Mouse (Mus musculus) liver, embryonic 16.5 days (tissue): ENCODE results near the gene Bend4. TPM values are rescaled to one million over a fixed set of nuclear protein-coding genes. Genes with fewer than 3 reads are reported as not detected.

ENCODE experiments used
- ATAC-seq: fragments of 200-750 bp; cut with Nextera tagmentation; 2 replicates; pipeline ENCODE4 v1.8.0; 2017; ENCODE audit warnings: low read depth, mild to moderate bottlenecking, moderate number of reproducible peaks, moderate library complexity
- H3K27ac ChIP-seq: fragments of 300-500 bp; sonication (generic); 2 replicates; pipeline ENCODE4 v1.5.1; 2014; ENCODE audit warnings: mild to moderate bottlenecking, low read length
- H3K27me3 ChIP-seq: fragments of 300-500 bp; sonication (generic); 2 replicates; pipeline ENCODE4 v1.6.1; 2014; ENCODE audit warnings: low read depth, low read length, mixed read lengths; ENCODE audit not compliant: control insufficient read depth, insufficient read depth
- H3K36me3 ChIP-seq: fragments of 300-500 bp; sonication (generic); 2 replicates; pipeline ENCODE4 v1.6.1; 2014; ENCODE audit warnings: mild to moderate bottlenecking; ENCODE audit not compliant: control insufficient read depth, insufficient read depth
- H3K4me1 ChIP-seq: fragments of 300-500 bp; sonication (generic); 2 replicates; pipeline ENCODE4 v1.6.1; 2014; ENCODE audit warnings: low read depth, low read length, mixed read lengths; ENCODE audit not compliant: control insufficient read depth
- H3K4me2 ChIP-seq: fragments of 300-500 bp; sonication (generic); 2 replicates; pipeline ENCODE4 v1.6.1; 2014; ENCODE audit warnings: low read depth, low read length, mixed read lengths
- H3K4me3 ChIP-seq: fragments of 300-500 bp; sonication (generic); 2 replicates; pipeline ENCODE4 v1.5.1; 2014; ENCODE audit warnings: low read depth, mild to moderate bottlenecking, low read length
- H3K9ac ChIP-seq: fragments of 300-500 bp; sonication (generic); 2 replicates; pipeline ENCODE4 v1.6.1; 2014; ENCODE audit warnings: low read depth, low read length
- H3K9me3 ChIP-seq: fragments of 300-500 bp; sonication (generic); replicated peaks from 2 replicates; pipeline ENCODE4 v1.6.1; 2016; ENCODE audit warnings: low read length; ENCODE audit not compliant: control insufficient read depth
- WGBS: fragments of 180-500 bp; shearing (Covaris S2); extraction: QIAGEN DNeasy Blood & Tissue Kit; methylation state at CpG from one replicate; pipeline ENCODE4 v1.1.7; 2014; ENCODE audit not compliant: insufficient replicate concordance; 5-methylcytosine and 5-hydroxymethylcytosine counted together
- polyA plus RNA-seq: library from polyadenylated mRNA; unstranded; fragments of >200 nt; fragmentation: Nextera tagmentation; extraction: Ambion mirVana; gene quantifications from 2 replicates; pipeline ENCODE4 v1.2.1, GENCODE M21; 2015

Bend4 gene
- polyA plus RNA-seq, 1 experiment from 2014 or later: 0.38 TPM

GRCm38 (mm10) chr5:67362931-67363330, 65.2 kb downstream of the Bend4 start:
- no peak for ATAC-seq
- Histone ChIP-seq H3K36me3 (no peaks in the 10 kb centered on the region), H3K27ac (no peak overlapping the region), H3K9ac (no peak overlapping the region), H3K27me3 (no peaks in the 10 kb centered on the region), H3K4me3 (no peak overlapping the region), H3K9me3 (no peaks in the 10 kb centered on the region), H3K4me1 (no peaks in the 10 kb centered on the region), H3K4me2 (no peak overlapping the region)
- 30% methylated on average over 2 of the region's 2 CpGs for WGBS

- H3K4me3 ChIP-seq: no peak overlapping the region
- WGBS: 84% methylated on average over 10 of the region's 10 CpGs
- H3K4me2 ChIP-seq: no peak overlapping the region
- no peaks in the 10 kb centered on the region for H3K27me3 ChIP-seq
- no peak for ATAC-seq
- H3K36me3 ChIP-seq: no peaks in the 10 kb centered on the region
- no peak overlapping the region for H3K27ac ChIP-seq
- no peaks in the 10 kb centered on the region for H3K9me3 ChIP-seq
- no peaks in the 10 kb centered on the region for H3K4me1 ChIP-seq
- no peak overlapping the region for H3K9ac ChIP-seq
These were observed 65.8 kb downstream of the Bend4 start for GRCm38 (mm10) chr5:67362316-67362715.

- peaks cover 39% of the 10 kb centered on the region for H3K36me3 ChIP-seq
These were observed 79.2 kb downstream of the Bend4 start for GRCm38 (mm10) chr5:67348949-67349348.

GRCm38 (mm10) chr5:67347060-67347459, 81.0 kb downstream of the Bend4 start:
- Histone ChIP-seq H3K36me3 (peaks cover 43% of the 10 kb centered on the region), H3K9ac (no peak overlapping the region), H3K9me3 (no peaks in the 10 kb centered on the region), H3K4me3 (no peak overlapping the region), H3K27ac (no peak overlapping the region), H3K4me2 (no peak overlapping the region), H3K4me1 (no peaks in the 10 kb centered on the region), H3K27me3 (no peaks in the 10 kb centered on the region)
- no peak for ATAC-seq
- 87% methylated on average over 2 of the region's 2 CpGs for WGBS

More at GRCm38 (mm10) chr5:67348949-67349348, 79.2 kb downstream of the Bend4 start:
- no peaks in the 10 kb centered on the region for H3K4me1 ChIP-seq
- ATAC-seq: no peak
- WGBS: 88% methylated on average over 10 of the region's 10 CpGs
- no peak overlapping the region for H3K9ac ChIP-seq
- H3K4me3 ChIP-seq: no peak overlapping the region
- no peaks in the 10 kb centered on the region for H3K9me3 ChIP-seq
- no peak overlapping the region for H3K4me2 ChIP-seq
- H3K27ac ChIP-seq: no peak overlapping the region
- no peaks in the 10 kb centered on the region for H3K27me3 ChIP-seq

Other genes starting within 250 kb of the Bend4 start
- 70.7 and 80.2 TPM in 2 replicates for gene Tmem33, start 167.7 kb downstream of the Bend4 start, polyA plus RNA-seq
- 52.7 and 56.9 TPM in 2 replicates for gene Slc30a9, start 121.4 kb downstream of the Bend4 start, polyA plus RNA-seq
- gene Shisa3, start 179.6 kb upstream of the Bend4 start, polyA plus RNA-seq: 0.43 and 0.47 TPM in 2 replicates